Mouse (Mus musculus) lung, embryonic 16.5 days (tissue): ENCODE data around the gene Cxcl17. TPM values are rescaled to one million over a fixed set of nuclear protein-coding genes. Genes with fewer than 3 reads are reported as not detected.
"Not testable (repeated sequence)": the region's sequence is repeated elsewhere in the genome, so short reads cannot be mapped to it uniquely, and the experiment has no call there.

Experiments used
- ATAC-seq: fragments of 200-750 bp; cut with Nextera tagmentation; 2 replicates; pipeline ENCODE4 v1.8.0; 2017; ENCODE audit warnings: low read depth, mild to moderate bottlenecking, moderate library complexity
- H3K27ac ChIP-seq: fragments of 300-500 bp; sonication (generic); 2 replicates; pipeline ENCODE4 v1.5.1; 2014; ENCODE audit warnings: mild to moderate bottlenecking, control low read depth, low read length
- H3K27me3 ChIP-seq: fragments of 300-500 bp; sonication (generic); 2 replicates; pipeline ENCODE4 v1.6.1; 2014; ENCODE audit warnings: low read depth, low read length, mixed read lengths; ENCODE audit not compliant: control insufficient read depth, insufficient read depth
- H3K36me3 ChIP-seq: fragments of 300-500 bp; sonication (generic); 2 replicates; pipeline ENCODE4 v1.6.1; 2014; ENCODE audit warnings: low read length; ENCODE audit not compliant: control insufficient read depth, insufficient read depth
- H3K4me1 ChIP-seq: fragments of 300-500 bp; sonication (generic); replicated peaks from 2 replicates; pipeline ENCODE4 v1.6.1; 2014; ENCODE audit warnings: low read length, mixed read lengths; ENCODE audit not compliant: control insufficient read depth, insufficient read depth
- H3K4me2 ChIP-seq: fragments of 300-500 bp; sonication (generic); 2 replicates; pipeline ENCODE4 v1.6.1; 2014; ENCODE audit warnings: low read depth, low read length, control low read depth
- H3K4me3 ChIP-seq: fragments of 300-500 bp; sonication (generic); 2 replicates; pipeline ENCODE4 v1.5.1; 2014; ENCODE audit warnings: mild to moderate bottlenecking, low read length, control low read depth
- H3K9ac ChIP-seq: fragments of 300-500 bp; sonication (generic); 2 replicates; pipeline ENCODE4 v1.6.1; 2014; ENCODE audit warnings: low read length, control low read depth
- H3K9me3 ChIP-seq: fragments of 300-500 bp; sonication (generic); 2 replicates; pipeline ENCODE4 v1.6.1; 2016; ENCODE audit warnings: low read length; ENCODE audit not compliant: control insufficient read depth
- WGBS: fragments of 180-500 bp; shearing (Covaris S2); extraction: QIAGEN DNeasy Blood & Tissue Kit; methylation state at CpG from one replicate; pipeline ENCODE4 v1.1.7; 2014; 5-methylcytosine and 5-hydroxymethylcytosine counted together
- polyA plus RNA-seq: library from polyadenylated mRNA; unstranded; fragments of >200 nt; fragmentation: Nextera tagmentation; extraction: Ambion mirVana; gene quantifications from 2 replicates; pipeline ENCODE4 v1.2.1, GENCODE M21; 2015

Cxcl17 gene
- polyA plus RNA-seq, 1 experiment from 2014 or later = not detected

DNA sequence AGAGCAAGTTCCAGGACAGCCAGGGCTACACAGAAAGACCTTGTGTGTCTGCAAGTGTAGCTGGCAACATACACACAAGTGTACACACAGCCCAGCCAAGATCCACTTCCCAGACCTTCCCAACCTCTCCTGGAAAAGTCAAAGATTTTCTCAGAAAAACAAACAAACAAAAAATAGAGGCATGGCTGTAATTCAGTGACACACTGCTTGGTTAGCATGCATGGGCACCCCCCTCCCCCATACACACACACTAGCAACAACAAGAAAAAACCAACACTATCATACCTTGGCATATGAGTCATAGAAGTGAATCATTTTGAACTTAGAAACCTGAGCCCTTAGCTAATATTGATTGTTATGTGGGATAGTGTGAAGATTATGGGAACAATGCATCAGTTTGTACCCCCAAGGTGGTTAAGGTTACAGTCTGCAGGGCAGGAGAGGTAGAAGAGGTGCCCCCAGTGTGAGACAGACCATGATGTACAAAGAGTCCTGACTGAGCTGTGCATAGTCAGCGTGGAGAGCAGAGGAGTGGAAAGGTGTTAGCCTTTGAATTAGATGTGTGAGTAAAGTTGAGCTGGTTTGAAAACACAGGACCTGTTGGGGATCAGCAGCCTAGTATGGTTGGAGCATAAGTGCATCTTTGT, 1.6 kb downstream of the Cxcl17 start:
- no peaks in the 10 kb centered on the region for H3K27me3 ChIP-seq
- no peak for ATAC-seq
- H3K9me3 ChIP-seq = no peaks in the 10 kb centered on the region
- H3K4me2 ChIP-seq = no peak overlapping the region
- H3K4me3 ChIP-seq = no peak overlapping the region
- no peak overlapping the region for H3K9ac ChIP-seq
- H3K27ac ChIP-seq = no peak overlapping the region
- WGBS = 52% methylated on average over 1 of the region's 1 CpGs
- no peaks in the 10 kb centered on the region for H3K4me1 ChIP-seq
- H3K36me3 ChIP-seq = no peaks in the 10 kb centered on the region

DNA sequence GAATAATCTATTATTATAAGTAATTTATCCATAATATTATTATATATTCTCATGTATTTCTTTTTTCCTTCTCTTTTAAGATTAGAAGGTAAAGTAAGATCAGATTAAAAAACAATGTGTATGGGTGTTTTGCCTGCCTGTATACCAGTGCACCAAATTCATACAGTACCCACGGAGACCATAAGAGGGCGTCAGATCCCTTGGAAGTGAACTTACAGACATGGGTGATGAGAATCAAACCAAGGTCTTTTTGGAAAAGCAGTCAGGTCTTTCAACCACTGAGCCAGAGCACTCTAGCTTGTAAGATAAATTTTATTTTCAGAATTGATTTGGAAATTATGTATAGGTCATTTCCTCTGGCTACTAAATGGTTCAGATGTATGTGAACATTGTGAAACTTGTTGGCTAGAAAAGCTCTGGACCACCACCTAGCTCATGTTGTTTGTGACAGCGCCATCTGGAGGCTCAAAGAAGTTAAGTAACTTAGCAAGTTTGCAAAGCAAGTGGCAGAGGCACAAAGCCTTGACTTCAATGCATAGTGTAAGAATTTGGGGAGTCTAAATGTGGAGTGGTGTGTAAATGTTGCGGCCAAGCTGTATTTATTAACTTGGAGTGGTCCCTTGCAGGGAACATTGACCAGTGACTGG, 3.4 kb downstream of the Cxcl17 start:
- ATAC-seq = no peak
- no peak overlapping the region for H3K4me2 ChIP-seq
- no peaks in the 10 kb centered on the region for H3K4me1 ChIP-seq
- H3K4me3 ChIP-seq = no peak overlapping the region
- H3K9ac ChIP-seq = no peak overlapping the region
- no peaks in the 10 kb centered on the region for H3K27me3 ChIP-seq
- WGBS = 45% methylated on average over 4 of the region's 4 CpGs
- no peaks in the 10 kb centered on the region for H3K36me3 ChIP-seq
- H3K27ac ChIP-seq = no peak overlapping the region
- H3K9me3 ChIP-seq = no peaks in the 10 kb centered on the region

- H3K36me3 ChIP-seq = no peaks in the 10 kb centered on the region
- no peak overlapping the region for H3K9ac ChIP-seq
- no peaks in the 10 kb centered on the region for H3K4me1 ChIP-seq
- no peak overlapping the region for H3K27ac ChIP-seq
- no peak for ATAC-seq
- WGBS = 61% methylated on average over 7 of the region's 7 CpGs
- no peaks in the 10 kb centered on the region for H3K9me3 ChIP-seq
- no peak overlapping the region for H3K4me2 ChIP-seq
- no peak overlapping the region for H3K4me3 ChIP-seq
- no peaks in the 10 kb centered on the region for H3K27me3 ChIP-seq
Observed at GRCm38 (mm10) chr7:25406468-25406867, 6.2 kb downstream of the Cxcl17 start.

GRCm38 (mm10) chr7:25402671-25403101, 10.0 kb downstream of the Cxcl17 start:
- Histone ChIP-seq H3K27ac (no peak overlapping the region), H3K36me3 (no peaks in the 10 kb centered on the region), H3K4me2 (no peak overlapping the region), H3K9me3 (no peaks in the 10 kb centered on the region), H3K4me1 (no peaks in the 10 kb centered on the region), H3K9ac (no peak overlapping the region), H3K4me3 (no peak overlapping the region), H3K27me3 (no peaks in the 10 kb centered on the region)
- ATAC-seq = 0 out of 2 replicates have a peak, but pooled peaks have one; percentile 26
- WGBS = 2% methylated on average over 2 of the region's 2 CpGs

DNA sequence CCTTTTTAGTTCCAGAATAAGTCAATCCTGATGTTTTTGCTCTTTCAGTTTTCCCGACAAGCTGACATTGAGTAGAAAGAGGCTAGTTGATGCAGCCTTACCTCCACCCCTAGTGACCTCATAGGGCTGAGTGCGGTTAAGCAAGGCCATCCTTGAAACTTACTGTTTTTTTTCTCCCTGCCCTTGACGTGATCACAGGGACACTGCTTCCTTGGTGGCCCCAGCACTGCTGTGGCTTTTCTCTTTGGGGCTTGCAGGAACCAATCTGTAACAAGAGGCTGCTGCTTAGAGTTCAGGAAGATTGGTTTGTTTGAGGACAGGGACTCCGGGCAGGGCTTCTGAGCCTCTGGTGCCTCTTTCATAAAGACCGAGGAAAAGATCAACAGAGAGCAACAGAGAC, 10.7 kb downstream of the Cxcl17 start:
- H3K27me3 ChIP-seq = no peaks in the 10 kb centered on the region
- no peak overlapping the region for H3K4me3 ChIP-seq
- ATAC-seq = no peak
- no peaks in the 10 kb centered on the region for H3K9me3 ChIP-seq
- no peaks in the 10 kb centered on the region for H3K36me3 ChIP-seq
- 44% methylated on average over 5 of the region's 5 CpGs for WGBS
- no peak overlapping the region for H3K4me2 ChIP-seq
- H3K4me1 ChIP-seq = no peaks in the 10 kb centered on the region
- H3K27ac ChIP-seq = no peak overlapping the region
- no peak overlapping the region for H3K9ac ChIP-seq

DNA sequence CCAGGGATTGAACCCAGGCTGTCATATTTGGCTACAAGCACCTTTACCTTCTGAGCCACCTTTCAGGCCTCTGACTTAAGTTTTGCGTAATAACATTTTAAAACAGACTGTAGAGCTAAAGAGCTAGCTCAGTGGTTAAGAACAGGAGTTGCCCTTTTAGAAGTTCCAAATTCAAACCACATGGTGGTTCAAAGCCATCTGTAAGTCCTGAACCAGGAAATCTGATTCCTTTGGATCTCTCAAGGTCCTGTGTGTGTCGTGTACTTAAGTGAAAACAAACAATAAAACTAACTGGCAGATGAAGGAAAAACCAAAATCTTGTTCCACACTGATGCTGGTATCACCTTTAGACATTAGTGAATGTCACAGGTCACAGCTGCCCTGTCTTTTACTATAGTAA, 11.1 kb downstream of the Cxcl17 start:
- H3K4me1 ChIP-seq = no peaks in the 10 kb centered on the region
- no peak overlapping the region for H3K9ac ChIP-seq
- no peaks in the 10 kb centered on the region for H3K9me3 ChIP-seq
- H3K27me3 ChIP-seq = no peaks in the 10 kb centered on the region
- no peak for ATAC-seq
- H3K27ac ChIP-seq = no peak overlapping the region
- H3K4me2 ChIP-seq = no peak overlapping the region
- H3K4me3 ChIP-seq = no peak overlapping the region
- WGBS = 52% methylated on average over 2 of the region's 2 CpGs
- H3K36me3 ChIP-seq = no peaks in the 10 kb centered on the region

DNA sequence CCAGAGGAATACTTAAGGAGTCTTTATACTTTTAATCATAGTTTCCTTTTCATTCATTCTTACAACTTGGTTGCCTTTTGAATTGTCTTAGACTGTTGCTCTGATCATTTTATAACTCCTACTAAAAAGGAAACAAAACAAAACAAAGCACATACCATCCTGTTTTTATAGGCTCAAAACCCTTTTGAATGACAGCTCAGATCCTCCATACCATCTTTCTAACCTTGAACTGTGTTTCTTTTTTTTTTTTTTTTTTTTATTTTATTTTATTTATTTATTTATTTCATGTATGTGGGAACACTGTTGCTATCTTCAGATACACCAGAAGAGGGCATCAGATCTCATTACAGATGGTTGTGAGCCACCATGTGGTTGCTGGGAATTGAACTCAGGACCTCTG, 13.7 kb downstream of the Cxcl17 start:
- H3K36me3 ChIP-seq, H3K27ac ChIP-seq, H3K27me3 ChIP-seq, H3K9me3 ChIP-seq, H3K9ac ChIP-seq, H3K4me3 ChIP-seq, H3K4me2 ChIP-seq, ATAC-seq: not testable (repeated sequence)
- H3K4me1 ChIP-seq = peaks cover 12% of the 10 kb centered on the region

- 82% methylated on average over 1 of the region's 1 CpGs for WGBS
- H3K4me2 ChIP-seq = no peak within 1 kb of the TSS
- no peak for ATAC-seq
Observed at GRCm38 (mm10) chr7:25398610-25399009, 14.1 kb downstream of the Cxcl17 start, which contains the start of gene Lipe. Gene Lipe (minus strand): TSS chr7:25398710.

GRCm38 (mm10) chr7:25396621-25397020, 16.1 kb downstream of the Cxcl17 start:
- Histone ChIP-seq H3K36me3 (no peaks in the 10 kb centered on the region), H3K27me3 (no peaks in the 10 kb centered on the region), H3K4me3 (no peak overlapping the region), H3K4me1 (peaks cover 15% of the 10 kb centered on the region), H3K9ac (no peak overlapping the region; the same call in 1 of the 2 replicates), H3K27ac (no peak overlapping the region), H3K9me3 (no peaks in the 10 kb centered on the region), H3K4me2 (peak overlapping the region; percentile 64; the same call in 1 of the 2 replicates)
- ATAC-seq = peak; percentile 2; the same call in 1 of the 2 replicates
- WGBS = 88% methylated on average over 14 of the region's 14 CpGs

More at GRCm38 (mm10) chr7:25398610-25399009, 14.1 kb downstream of the Cxcl17 start, which contains the start of gene Lipe:
- Histone ChIP-seq H3K9me3 (no peaks in the 10 kb centered on the region), H3K27me3 (no peaks in the 10 kb centered on the region), H3K4me3 (no peak within 1 kb of the TSS), H3K36me3 (no peaks in the 10 kb centered on the region), H3K4me1 (peaks cover 15% of the 10 kb centered on the region), H3K27ac (no peak within 1 kb of the TSS), H3K9ac (no peak within 1 kb of the TSS)
